Mouse (Mus musculus): ENCODE results near the gene Pnpla3. TPM values are rescaled to one million over a fixed set of nuclear protein-coding genes. Genes with fewer than 3 reads are reported as not detected.

Gene Pnpla3
- total RNA-seq, 2 experiments from 2014 or later = 5.0 to 10.8 TPM

DNA sequence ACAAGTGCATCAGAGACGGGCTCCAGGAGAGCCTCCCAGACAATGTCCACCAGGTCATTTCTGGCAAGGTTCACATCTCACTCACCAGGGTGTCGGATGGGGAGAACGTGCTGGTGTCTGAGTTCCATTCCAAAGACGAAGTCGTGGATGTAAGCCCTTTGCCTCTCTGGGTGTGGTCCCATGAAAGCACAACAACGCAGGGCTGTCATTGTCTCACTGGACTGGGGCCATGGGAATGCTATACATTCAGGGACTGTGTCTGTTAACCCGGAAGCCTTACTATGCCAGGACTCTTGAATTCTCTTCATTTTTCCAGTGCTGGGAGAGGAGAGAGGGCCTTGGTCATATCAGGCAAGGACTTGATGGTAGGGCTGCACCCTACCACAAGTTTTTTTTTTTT, 3.5 kb downstream of the Pnpla3 start:
- DNase-seq (ENCODE audit: low spot score) = no peak

DNA sequence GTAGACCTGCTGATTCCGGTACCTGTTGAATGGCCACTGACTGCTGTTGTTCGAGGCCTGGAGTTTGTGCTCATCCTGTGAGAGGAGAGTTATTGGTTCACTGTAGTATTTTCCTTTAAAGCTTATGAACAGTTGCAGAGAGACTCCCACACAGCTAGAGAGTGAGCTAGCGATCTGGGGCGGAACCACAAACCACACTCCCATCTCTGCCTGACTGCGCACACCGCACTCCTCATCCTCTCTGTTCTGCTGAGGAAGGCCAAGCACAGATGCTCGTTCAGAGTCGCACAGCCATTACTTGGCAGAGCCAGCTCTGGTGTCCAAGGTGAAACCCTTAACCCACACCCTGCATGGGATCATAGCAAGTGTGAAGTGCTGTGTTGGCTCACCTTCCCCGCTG, 11.1 kb downstream of the Pnpla3 start:
- no peak for DNase-seq (ENCODE audit: low spot score)

DNA sequence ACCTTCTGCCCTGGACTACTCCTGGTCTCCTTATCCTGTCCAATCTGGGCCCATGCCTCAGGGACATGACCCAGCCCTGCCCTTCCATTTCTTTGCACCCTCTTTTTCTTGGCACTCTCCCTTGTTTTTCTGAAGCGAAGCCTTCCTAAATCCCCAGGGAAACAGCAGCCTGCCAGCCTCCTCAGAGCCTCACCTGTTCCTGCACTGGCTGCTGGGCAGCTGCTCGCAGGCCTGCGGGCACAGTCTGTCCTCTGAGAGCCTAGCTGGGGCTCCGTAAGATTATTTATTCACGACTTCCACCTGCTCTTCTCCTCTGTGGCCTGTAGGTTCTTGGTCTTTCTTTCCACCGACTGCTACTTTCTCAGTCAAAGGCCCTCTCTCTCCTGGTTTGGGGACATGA, 14.4 kb downstream of the Pnpla3 start:
- DNase-seq (ENCODE audit: low spot score) = peak; percentile 59

DNA sequence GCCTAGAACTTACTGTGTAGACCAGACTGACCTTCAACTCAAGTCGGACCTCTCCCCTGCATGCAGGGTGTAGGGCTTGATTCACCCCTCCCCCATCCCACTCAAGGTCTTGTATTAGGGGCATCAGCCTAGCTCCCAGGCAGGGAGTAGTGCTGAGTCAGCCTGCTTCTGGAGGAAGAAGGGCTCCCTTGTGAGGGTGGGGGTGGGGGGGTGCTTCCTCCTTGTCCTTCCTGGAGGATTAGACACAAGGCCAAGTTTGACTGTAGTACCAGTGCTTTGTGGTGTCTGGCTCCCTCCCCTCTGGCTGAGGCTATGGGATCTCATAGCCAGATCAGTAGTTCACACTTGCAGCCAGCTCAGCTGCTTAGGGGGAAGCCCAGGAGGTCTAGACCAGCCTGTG, 16.3 kb downstream of the Pnpla3 start:
- DNase-seq (ENCODE audit: low spot score) = peak; percentile 18

DNA sequence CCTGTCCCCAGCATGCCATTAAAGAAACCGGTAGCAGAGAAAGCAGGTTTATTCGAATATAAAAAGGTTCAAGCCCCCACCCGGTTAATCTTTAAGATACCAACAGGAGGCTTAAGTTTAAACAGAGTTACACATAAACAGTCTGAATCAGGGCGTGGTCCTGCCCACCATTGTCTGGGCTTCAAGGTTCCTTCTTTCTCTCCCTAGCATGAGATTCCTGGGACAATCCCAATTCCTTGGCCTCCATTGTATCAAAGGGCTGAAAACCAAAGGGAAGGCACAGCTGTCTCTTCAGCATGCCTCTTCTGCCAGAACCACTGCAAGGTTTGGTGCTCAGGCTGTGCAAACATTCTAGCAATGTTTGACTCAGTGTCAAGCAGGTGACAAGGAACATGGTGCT, 18.6 kb downstream of the Pnpla3 start:
- DNase-seq (ENCODE audit: low spot score) = no peak

DNA sequence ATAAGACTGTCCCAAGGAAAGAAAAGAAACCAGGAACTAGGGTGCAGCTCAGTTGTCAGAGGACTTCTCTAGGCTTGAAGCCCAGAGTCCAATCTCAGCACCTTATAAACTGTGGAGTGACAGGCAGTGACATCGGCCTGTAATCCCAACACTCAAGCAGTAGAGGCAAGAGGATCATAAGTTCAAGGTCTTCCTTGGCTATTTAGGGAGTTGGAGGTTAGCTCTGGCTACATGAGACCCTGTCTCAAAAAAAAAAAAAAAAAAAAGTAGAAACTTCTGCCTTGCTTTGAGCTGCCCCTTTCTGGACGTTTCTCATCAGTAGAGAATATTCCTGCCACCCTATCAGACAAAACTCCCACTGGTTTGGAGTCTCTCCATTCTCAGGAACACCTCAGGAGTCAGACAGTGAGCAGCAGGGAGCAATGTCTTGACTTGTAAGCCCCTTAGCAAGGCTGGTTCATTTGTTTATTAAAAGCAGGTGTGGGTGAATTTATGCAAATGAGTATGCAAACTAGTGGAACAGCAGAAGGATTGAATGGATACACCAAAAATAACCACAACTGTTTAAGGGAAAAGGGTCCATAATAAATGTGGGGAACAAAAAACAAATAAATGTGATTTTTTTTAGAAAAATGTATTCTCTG, 21.4 kb downstream of the Pnpla3 start:
- DNase-seq (ENCODE audit: low spot score) = no peak

DNA sequence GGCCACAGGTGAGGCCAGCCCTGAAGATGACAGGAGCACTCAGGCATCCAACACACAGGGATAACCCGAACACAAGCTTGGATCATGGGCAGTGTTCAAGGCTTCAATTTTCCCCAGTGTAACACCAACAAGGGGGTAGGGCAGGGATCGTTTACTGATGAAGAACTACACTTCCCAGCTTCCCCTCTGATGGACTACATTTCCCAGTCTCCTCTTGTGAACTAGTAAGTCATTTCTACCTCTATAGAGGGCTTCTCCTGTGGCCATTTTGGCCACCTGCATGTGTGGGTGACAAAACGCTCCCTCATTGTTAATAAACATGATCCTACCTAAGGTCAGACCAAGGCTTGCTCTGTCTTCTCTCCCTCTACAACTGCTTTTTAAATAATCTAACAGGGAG, 22.2 kb downstream of the Pnpla3 start:
- no peak for DNase-seq (ENCODE audit: low spot score)

DNA sequence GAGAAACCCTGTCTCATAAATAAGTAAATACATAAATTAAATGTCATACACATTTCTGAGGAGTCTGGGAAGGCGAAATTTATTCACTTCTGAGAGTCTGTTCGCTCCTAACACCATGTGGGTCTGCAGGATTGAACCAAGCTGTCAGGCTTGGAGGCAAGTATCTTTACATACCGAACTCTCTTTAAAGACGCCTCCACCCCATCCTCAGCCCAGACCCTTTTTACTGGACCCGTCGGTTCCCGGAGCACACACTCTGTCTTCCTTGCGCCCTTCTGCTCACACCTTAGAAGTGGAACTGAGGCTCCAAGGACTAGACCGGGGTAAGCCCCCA, 24.1 kb downstream of the Pnpla3 start:
- DNase-seq (ENCODE audit: low spot score) = no peak

DNA sequence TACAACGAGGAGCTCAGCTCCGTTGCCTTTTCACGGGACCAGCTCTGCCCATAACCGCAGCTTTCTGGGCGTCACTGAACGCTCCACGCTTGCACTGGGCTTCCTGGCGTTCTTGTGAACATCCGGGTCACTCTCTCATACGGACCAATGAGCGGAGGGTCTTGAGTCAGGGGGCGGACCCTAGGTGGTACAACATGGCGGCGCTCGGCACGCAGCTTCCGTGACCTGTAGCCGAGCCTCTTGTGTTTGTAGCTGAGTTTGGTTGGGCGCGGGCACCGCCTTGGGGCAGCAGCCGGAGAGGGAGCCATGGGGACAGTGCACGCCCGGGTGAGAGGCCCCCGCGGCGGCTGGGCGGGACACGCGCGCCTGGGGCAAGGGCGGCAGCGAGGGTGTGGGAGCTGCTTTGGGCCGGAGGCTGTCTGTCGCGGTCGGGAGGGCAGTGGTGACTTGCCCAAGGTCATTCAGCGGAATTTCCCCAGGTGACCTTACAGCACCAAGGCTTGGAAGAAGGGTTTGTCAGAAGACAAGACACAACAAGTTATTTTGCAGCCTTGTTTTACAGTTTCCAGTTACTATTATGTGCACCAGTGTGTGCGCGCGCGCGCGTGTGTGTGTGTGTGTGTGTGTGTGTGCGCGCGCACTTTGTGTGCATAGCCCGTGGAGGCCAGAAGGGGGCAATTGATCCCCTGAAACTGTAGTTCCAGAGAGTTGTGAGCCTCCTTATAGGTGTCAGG, 24.6 kb downstream of the Pnpla3 start, which contains the start of gene Samm50:
Gene Samm50 (plus strand): TSS at position 184 of the 734 bp plus-strand sequence.
- DNase-seq (ENCODE audit: low spot score) = peak; percentile 94

DNA sequence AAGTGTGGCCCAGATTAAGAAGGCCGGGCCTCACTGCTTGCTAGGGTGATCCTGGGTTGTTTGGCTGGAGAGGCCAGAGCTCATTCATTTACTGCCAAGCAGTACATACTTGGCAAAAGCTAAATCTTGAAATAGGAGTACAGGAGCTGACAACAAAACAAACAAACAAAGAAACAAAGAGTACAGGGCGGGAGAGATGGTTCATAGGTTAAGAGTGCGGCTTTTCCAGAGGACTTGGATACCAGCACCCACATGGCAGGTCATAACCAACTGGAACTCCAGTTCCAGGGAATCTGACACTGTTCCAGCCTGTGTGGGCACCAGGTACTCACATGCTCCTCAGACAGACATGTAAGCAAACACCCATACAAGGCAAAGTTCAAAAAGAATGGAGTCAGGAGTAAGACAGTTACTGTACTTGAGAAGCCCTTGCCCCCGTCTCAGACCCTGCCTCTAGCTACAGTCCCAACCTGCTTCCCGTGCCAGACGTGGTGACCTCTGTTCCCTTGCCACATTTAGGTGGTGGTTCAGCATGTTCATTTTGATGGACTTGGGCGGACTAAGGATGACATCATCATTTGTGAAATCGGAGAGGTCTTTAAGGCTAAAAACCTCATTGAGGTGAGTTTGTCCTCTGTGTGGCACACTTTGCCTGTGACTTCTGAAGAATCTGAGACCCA, 29.0 kb downstream of the Pnpla3 start:
- DNase-seq (ENCODE audit: low spot score) = no peak

DNA sequence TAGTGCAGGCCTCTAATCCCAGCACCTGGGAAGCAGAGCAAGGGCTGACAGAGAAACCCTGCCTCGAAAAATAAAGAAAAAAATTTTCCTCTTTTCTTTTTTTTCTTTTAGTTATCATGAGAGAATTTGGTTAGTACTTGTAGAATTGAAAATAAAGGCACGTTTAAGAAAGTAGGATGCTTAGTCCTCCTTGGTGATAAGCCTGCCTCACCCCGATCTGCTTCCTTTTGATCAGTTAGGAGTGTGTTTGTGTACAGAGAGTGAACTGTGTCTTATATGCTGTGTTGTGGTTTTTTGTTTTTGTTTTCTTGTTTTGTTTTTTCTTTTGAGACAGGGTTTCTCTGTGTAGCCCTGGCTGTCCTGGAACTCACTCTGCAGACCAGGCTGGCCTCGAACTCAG, 39.7 kb downstream of the Pnpla3 start:
- no peak for DNase-seq (ENCODE audit: low spot score)

DNA sequence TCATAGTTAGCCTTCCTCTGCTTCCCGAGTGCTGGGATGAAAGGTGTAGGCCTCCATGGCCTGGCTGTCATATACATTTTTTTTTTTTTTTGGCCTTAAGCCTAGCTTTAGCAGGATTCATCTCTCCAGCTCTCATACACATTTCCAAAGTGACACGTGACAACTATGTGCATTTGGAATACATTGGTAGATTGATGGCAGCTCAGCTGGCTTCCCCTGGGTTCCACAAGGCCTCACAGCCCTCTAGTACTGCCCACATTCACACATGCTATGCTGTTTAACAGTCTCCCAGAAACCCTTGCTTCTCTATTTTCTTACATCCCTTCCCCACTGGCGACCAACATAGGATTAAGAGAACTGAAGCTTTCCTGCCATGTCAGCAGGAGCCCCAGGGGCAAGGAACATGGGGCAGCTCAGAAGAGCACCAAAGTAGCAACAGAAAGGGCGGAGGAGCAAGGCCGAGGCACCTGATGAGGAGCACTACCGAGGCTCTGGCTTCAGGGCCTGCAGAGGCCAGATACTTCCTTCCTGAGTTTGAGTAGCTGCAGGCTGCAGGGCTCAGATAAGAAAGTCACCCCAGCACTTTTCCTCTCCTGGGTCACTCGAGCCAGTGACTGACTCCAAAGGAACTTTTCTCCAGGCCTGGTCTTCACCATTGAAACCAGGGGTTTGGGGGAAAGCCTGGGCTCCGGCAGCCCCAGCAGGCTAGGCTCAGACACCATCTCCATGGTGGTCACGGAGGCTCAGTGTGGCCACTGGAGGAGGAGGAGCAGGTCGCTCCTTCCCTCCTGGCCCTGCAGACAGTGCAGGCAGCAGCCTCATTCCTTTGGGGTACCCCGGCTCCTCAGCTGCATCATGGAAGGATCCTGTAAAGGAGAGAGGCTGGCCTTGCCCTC, 42.1 kb downstream of the Pnpla3 start:
- no peak for DNase-seq (ENCODE audit: low spot score)

DNA sequence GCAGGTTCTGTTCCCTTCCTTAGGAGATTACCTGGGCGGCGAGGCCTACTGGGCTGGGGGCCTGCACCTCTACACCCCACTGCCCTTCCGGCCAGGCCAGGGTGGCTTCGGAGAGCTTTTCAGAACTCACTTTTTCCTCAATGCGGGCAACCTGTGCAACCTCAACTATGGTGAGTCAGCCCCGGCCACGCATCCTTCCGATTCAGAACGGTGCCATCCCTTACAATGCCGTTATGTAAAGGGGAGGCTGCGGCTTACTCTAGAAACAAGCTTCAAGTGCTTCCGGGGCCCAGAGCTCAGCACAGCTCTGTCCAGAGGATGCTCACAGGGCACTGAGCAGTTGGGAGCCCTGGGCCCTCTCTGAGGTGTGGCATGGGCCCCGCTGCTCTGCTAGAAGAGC, 42.8 kb downstream of the Pnpla3 start:
- no peak for DNase-seq (ENCODE audit: low spot score)

DNA sequence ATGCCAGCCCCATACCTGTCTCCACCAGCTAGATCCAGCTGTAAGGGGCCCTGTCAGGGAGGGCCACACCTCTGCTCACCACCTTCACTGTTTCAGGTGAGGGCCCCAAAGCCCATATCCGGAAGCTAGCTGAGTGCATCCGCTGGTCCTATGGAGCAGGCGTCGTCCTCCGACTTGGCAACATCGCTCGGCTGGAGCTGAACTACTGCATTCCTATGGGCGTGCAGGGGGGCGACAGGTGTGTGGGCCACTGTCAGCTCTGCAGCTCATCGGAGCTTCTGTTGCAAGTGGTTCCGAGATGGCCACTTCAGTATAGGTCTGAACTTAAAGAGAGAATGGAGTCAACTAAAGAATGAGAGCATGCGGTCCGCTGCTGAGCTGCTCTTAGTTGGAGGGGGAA, 43.3 kb downstream of the Pnpla3 start:
- no peak for DNase-seq (ENCODE audit: low spot score)

DNA sequence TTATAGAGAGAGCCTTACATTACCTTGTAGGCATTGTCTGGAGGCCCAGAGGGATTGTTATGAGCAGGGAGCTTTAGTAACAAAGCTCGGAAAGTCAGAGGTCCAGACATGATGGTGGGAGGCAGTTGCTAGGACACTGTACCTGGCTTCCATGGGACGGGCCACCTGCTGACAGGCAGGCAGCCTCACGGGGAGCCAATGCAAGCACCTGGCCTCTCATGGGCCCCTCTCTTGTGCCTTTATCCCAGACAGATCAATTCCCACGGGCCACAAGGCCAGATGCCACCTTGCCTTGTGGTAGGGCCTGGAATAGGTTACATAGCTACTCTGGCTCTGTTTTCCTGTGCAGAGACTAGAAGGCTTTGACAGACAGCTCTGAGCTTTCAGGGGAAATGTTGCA, 43.9 kb downstream of the Pnpla3 start:
- no peak for DNase-seq (ENCODE audit: low spot score)

DNA sequence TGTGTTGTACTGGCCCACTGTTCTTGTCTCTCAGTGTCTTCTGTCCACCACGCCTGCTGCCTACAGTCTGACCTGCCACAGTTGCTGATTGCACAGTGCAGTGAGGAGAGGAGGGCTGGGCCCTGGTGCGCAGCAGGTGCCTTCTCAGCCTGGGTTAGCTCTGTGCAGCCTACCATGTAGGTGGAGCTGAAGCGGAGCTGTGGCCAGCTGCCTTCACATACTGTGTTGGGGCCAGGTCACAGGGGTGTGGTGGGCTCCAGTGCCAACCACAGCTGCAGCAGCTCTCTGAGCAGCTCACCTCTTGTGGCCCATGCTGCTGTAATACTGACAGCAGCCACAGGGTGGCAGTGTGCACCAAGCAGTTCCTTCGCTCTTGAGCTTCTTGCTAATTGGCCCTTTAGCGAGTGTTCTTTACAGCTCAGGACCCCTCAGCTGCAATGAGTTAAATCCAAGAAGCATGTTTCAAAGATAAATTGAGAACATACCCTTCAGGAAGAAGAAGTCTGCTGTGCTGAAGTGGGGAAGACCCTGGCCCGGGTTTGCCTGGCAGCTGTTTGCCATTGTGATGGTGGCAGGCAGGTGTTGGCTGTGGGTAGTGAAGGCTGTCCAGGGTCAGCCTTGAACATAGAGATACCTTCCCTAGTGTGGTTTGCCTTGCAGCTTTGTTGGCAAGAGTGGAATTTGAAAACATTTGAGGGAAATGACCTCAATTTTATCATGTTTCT, 44.6 kb downstream of the Pnpla3 start:
- DNase-seq (ENCODE audit: low spot score) = peak; percentile 87

DNA sequence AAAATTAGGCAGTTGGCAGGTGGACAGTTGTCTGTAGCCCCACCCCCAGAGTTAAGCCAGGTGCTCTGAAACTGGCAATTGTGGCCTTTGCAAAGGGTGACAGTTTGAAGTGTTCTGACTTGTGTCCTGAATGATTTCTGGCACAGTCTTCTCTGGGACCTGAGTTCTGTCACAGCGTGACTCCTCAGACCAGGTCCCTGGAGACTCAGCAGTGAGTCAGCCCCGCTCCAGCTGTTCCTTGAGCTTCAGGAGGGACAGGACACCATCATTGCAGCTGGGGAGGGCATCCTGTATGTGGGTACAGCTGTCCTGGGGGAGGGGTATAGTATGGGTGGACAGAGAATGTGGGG, 45.1 kb downstream of the Pnpla3 start:
- peak; percentile 53 for DNase-seq (ENCODE audit: low spot score)

DNA sequence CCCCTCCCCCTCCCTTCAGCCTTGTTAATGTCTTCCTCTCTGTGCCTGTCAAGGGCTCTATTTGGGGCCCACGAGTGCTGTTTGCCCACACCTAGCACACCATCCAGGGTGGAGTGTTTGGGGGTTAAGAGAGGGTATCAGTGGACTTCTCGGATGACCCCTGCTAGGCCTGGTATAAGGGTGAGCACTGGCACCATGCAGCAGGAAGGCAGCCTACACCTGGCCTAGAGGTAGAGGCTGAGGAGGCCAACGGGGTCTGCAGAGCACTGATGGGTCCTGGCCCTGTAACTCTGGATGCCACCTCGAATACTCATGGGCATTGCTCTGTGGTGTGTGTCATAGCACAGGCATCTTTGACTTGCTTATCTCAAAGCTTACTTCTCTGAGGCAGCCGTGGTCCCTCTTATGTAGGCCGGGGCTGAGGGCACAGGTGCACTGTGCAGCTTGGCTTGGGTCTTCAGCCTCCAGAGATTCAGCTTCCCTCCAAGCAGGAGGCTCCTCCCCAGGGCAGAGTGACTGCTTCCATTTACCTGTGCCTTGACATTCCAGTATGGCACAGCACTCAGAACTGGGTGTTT, 45.6 kb downstream of the Pnpla3 start:
- no peak for DNase-seq (ENCODE audit: low spot score)

DNA sequence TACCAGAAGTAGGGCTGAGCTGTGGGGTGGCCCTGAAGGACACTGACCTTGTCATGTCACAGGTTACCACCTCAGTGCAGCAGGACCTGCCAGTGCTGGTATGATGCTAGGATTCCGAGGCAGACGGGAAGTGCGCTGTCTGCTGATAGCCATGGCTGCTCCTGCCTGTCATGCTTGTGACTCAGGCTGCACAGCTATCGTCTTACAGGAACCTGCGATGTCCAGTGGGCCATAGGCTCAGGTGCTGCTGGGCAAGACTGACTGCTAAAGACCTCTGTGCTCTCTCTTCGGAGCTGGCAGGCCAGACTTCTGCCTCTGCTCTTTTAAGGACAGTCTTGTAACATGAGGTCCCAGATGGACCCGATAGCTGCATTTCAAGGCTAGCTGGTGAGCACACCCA, 46.8 kb downstream of the Pnpla3 start:
- no peak for DNase-seq (ENCODE audit: low spot score)

DNA sequence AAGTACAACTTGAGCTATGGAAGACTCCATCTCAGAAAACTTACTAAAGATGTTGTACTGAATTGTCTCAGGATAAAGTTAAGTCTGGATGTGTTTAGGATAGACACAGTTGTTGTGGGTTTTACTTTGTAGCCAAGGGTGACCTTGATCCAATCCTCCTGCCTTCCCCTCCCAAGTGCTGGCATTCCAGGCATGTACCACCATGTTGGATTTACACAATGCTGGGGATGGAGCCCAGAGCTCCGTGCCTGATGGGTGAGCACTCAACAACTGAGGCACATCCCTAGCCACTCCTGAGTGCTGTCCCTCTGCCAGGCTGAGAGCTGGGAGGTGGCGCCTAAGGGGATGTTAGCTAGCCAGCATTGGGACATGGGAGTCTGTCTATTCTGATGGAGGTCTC, 47.6 kb downstream of the Pnpla3 start:
- DNase-seq (ENCODE audit: low spot score) = no peak

DNA sequence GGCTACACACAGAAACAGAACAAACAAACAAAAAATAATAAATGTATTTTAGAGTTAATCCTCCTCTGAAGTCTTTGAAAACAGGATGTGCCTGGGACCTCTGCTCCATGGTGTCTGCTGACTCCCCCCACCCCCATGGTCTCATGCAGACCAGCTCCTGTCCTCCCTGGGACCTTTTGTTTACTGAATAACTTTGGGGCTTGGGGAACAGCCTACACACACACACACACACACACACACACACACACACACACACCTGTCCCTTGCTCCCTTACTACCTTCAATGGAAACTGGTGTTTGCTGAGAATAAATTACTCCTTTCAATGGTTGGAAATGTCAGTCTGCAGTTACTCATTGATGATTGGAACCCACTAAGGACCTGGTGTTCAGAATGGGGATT, 48.4 kb downstream of the Pnpla3 start:
- DNase-seq (ENCODE audit: low spot score) = no peak

Data from gastrocnemius, adult 18-20 months (tissue).